Mouse (Mus musculus) fibroblast of lung, adult 2 months (primary cell): Measurements from ENCODE around the gene Cyp26a1.

Experiments used
- DNase-seq: peaks from one replicate; pipeline ENCODE4 v3.0.0-alpha.2; 2011; ENCODE audit warnings: low read depth

Gene Cyp26a1

GRCm38 (mm10) chr19:37698273-37699160 is 919 bp downstream of the Cyp26a1 start:
- no peak for DNase-seq

GRCm38 (mm10) chr19:37699711-37700110 is 2.1 kb downstream of the Cyp26a1 start:
- no peak for DNase-seq

GRCm38 (mm10) chr19:37702377-37703076 is 4.9 kb downstream of the Cyp26a1 start:
- DNase-seq = no peak

- no peak for DNase-seq
These were observed 6.4 kb downstream of the Cyp26a1 start for GRCm38 (mm10) chr19:37703902-37704509.

- DNase-seq = no peak
These were observed 8.1 kb downstream of the Cyp26a1 start for GRCm38 (mm10) chr19:37705722-37706121.

GRCm38 (mm10) chr19:37714681-37715080 is 17.1 kb downstream of the Cyp26a1 start:
- no peak for DNase-seq

GRCm38 (mm10) chr19:37715980-37716379 is 18.4 kb downstream of the Cyp26a1 start:
- no peak for DNase-seq

- DNase-seq = no peak
These were observed 19.1 kb downstream of the Cyp26a1 start for GRCm38 (mm10) chr19:37716524-37717175.

- no peak for DNase-seq
These were observed 21.6 kb downstream of the Cyp26a1 start for GRCm38 (mm10) chr19:37719166-37719565.

- DNase-seq = no peak
These were observed 27.0 kb downstream of the Cyp26a1 start for GRCm38 (mm10) chr19:37724591-37724990.

GRCm38 (mm10) chr19:37726585-37726984 is 29.0 kb downstream of the Cyp26a1 start:
- no peak for DNase-seq

- DNase-seq = no peak
These were observed 29.8 kb downstream of the Cyp26a1 start for GRCm38 (mm10) chr19:37727366-37727765.

GRCm38 (mm10) chr19:37735426-37735825 is 37.8 kb downstream of the Cyp26a1 start:
- DNase-seq = no peak

- DNase-seq = no peak
These were observed 41.0 kb downstream of the Cyp26a1 start for GRCm38 (mm10) chr19:37738575-37738974.

- no peak for DNase-seq
These were observed 42.4 kb downstream of the Cyp26a1 start for GRCm38 (mm10) chr19:37740043-37740442.
